Mouse (Mus musculus) embryonic facial prominence, embryonic 14.5 days (tissue): Measurements from ENCODE around the gene Ythdf1. TPM values are rescaled to one million over a fixed set of nuclear protein-coding genes. Genes with fewer than 3 reads are reported as not detected.

Experiments
- ATAC-seq: fragments of 200-750 bp; cut with Nextera tagmentation; 2 replicates; pipeline ENCODE4 v1.8.0; 2017; ENCODE audit warnings: low read depth, moderate number of reproducible peaks, moderate TSS enrichment
- DNase-seq: peaks from one replicate; pipeline ENCODE4 v3.0.0-alpha.2; 2015; ENCODE audit warnings: low spot score
- H3K27ac ChIP-seq: fragments of 300-500 bp; sonication (generic); replicated peaks from 2 replicates; pipeline ENCODE4 v1.5.1; 2014; ENCODE audit warnings: low read depth, mild to moderate bottlenecking, low read length, moderate library complexity
- H3K27me3 ChIP-seq: fragments of 300-500 bp; sonication (generic); replicated peaks from 2 replicates; pipeline ENCODE4 v1.6.1; 2014; ENCODE audit warnings: low read length; ENCODE audit not compliant: control insufficient read depth, insufficient read depth
- H3K36me3 ChIP-seq: fragments of 300-500 bp; sonication (generic); 2 replicates; pipeline ENCODE4 v1.6.1; 2014; ENCODE audit warnings: low read length, mixed read lengths; ENCODE audit not compliant: control insufficient read depth, insufficient read depth
- H3K4me1 ChIP-seq: fragments of 300-500 bp; sonication (generic); 2 replicates; pipeline ENCODE4 v1.6.1; 2014; ENCODE audit warnings: antibody characterized with exemption, low read length; ENCODE audit not compliant: control insufficient read depth, insufficient read depth
- H3K4me2 ChIP-seq: fragments of 300-500 bp; sonication (generic); 2 replicates; pipeline ENCODE4 v1.6.1; 2014; ENCODE audit warnings: low read depth, mild to moderate bottlenecking, low read length, moderate library complexity, mixed read lengths
- H3K4me3 ChIP-seq: fragments of 300-500 bp; sonication (generic); 2 replicates; pipeline ENCODE4 v1.5.1; 2014; ENCODE audit warnings: low read depth, mild to moderate bottlenecking, low read length
- H3K9ac ChIP-seq: fragments of 300-500 bp; sonication (generic); 2 replicates; pipeline ENCODE4 v1.6.1; 2014; ENCODE audit warnings: low read depth, mild to moderate bottlenecking, low read length, moderate library complexity, mixed read lengths
- H3K9me3 ChIP-seq: fragments of 300-500 bp; sonication (generic); 2 replicates; pipeline ENCODE4 v1.6.1; 2016; ENCODE audit warnings: low read length; ENCODE audit not compliant: control insufficient read depth
- WGBS: fragments of 180-500 bp; shearing (Covaris S2); extraction: QIAGEN DNeasy Blood & Tissue Kit; methylation state at CpG from one replicate; pipeline ENCODE4 v1.1.7; 2014; 5-methylcytosine and 5-hydroxymethylcytosine counted together
- polyA plus RNA-seq: library from polyadenylated mRNA; unstranded; fragments of >200 nt; fragmentation: Nextera tagmentation; extraction: Ambion mirVana; gene quantifications from 2 replicates; pipeline ENCODE4 v1.2.1, GENCODE M21; 2014

Ythdf1 gene
- polyA plus RNA-seq, 1 experiment from 2014 or later: 62.2 TPM

- Histone ChIP-seq H3K4me3 (no peak overlapping the region), H3K4me1 (peaks cover 14% of the 10 kb centered on the region), H3K4me2 (no peak overlapping the region), H3K9me3 (no peaks in the 10 kb centered on the region), H3K36me3 (no peaks in the 10 kb centered on the region), H3K27ac (no peak overlapping the region), H3K27me3 (peaks cover 36% of the 10 kb centered on the region), H3K9ac (no peak overlapping the region)
- ATAC-seq: no peak
- WGBS: 80% methylated on average over 6 of the region's 6 CpGs
- DNase-seq: no peak
Observed at GRCm38 (mm10) chr2:180897857-180898256, 22.9 kb downstream of the Ythdf1 start.

- no peak overlapping the region for H3K9ac ChIP-seq
- H3K27me3 ChIP-seq: peaks cover 45% of the 10 kb centered on the region
- peaks cover 16% of the 10 kb centered on the region for H3K4me1 ChIP-seq
- H3K4me2 ChIP-seq: no peak overlapping the region
- 80% methylated on average over 15 of the region's 15 CpGs for WGBS
- H3K4me3 ChIP-seq: no peak overlapping the region
- no peak for DNase-seq
- H3K9me3 ChIP-seq: no peaks in the 10 kb centered on the region
- no peaks in the 10 kb centered on the region for H3K36me3 ChIP-seq
- H3K27ac ChIP-seq: no peak overlapping the region
- ATAC-seq: no peak
Observed at GRCm38 (mm10) chr2:180896819-180897625, 23.7 kb downstream of the Ythdf1 start.

- ATAC-seq: no peak
- 75% methylated on average over 10 of the region's 11 CpGs for WGBS
- H3K27me3 ChIP-seq: peaks cover 55% of the 10 kb centered on the region
Observed at GRCm38 (mm10) chr2:180895837-180896525, 24.8 kb downstream of the Ythdf1 start.

GRCm38 (mm10) chr2:180895321-180895720 is 25.4 kb downstream of the Ythdf1 start:
- Histone ChIP-seq H3K27me3 (peaks cover 62% of the 10 kb centered on the region), H3K27ac (no peak overlapping the region), H3K36me3 (no peaks in the 10 kb centered on the region), H3K9me3 (no peaks in the 10 kb centered on the region), H3K4me2 (no peak overlapping the region), H3K9ac (no peak overlapping the region), H3K4me1 (peaks cover 16% of the 10 kb centered on the region), H3K4me3 (no peak overlapping the region)
- no peak for DNase-seq
- ATAC-seq: no peak
- 75% methylated on average over 3 of the region's 3 CpGs for WGBS

More at GRCm38 (mm10) chr2:180895837-180896525, 24.8 kb downstream of the Ythdf1 start:
- Histone ChIP-seq H3K27ac (no peak overlapping the region), H3K36me3 (no peaks in the 10 kb centered on the region), H3K4me2 (no peak overlapping the region), H3K9ac (no peak overlapping the region), H3K4me1 (peaks cover 16% of the 10 kb centered on the region), H3K4me3 (no peak overlapping the region), H3K9me3 (no peaks in the 10 kb centered on the region)
- no peak for DNase-seq

- WGBS: 1% methylated on average over 13 of the region's 13 CpGs
- H3K4me2 ChIP-seq: peak overlapping the region; percentile 90
- H3K4me3 ChIP-seq: peak overlapping the region; percentile 43
- H3K4me1 ChIP-seq: peaks cover 16% of the 10 kb centered on the region
- H3K27ac ChIP-seq: no peak overlapping the region
- DNase-seq: peak; percentile 81
- peaks cover 68% of the 10 kb centered on the region for H3K27me3 ChIP-seq
- no peaks in the 10 kb centered on the region for H3K36me3 ChIP-seq
- H3K9me3 ChIP-seq: no peaks in the 10 kb centered on the region
- no peak overlapping the region for H3K9ac ChIP-seq
- ATAC-seq: peak; percentile 45; the same call in 1 of the 2 replicates
Observed at GRCm38 (mm10) chr2:180894734-180895133, 26.0 kb downstream of the Ythdf1 start.

- Histone ChIP-seq H3K27me3 (peaks cover 74% of the 10 kb centered on the region), H3K9ac (peak overlapping the region; percentile 42; the same call in 1 of the 2 replicates), H3K9me3 (no peaks in the 10 kb centered on the region), H3K4me2 (peak overlapping the region; percentile 90), H3K36me3 (no peaks in the 10 kb centered on the region), H3K4me1 (peaks cover 16% of the 10 kb centered on the region), H3K4me3 (peak overlapping the region; percentile 43), H3K27ac (no peak overlapping the region)
- DNase-seq (peak; percentile 69), ATAC-seq (peak; percentile 24; the same call in 1 of the 2 replicates)
- under 1% methylated on average over 29 of the region's 57 CpGs for WGBS
Observed at GRCm38 (mm10) chr2:180894029-180894623, 26.6 kb downstream of the Ythdf1 start.

GRCm38 (mm10) chr2:180893537-180894028 is 27.2 kb downstream of the Ythdf1 start:
- 0% methylated on average over 18 of the region's 50 CpGs for WGBS
- Histone ChIP-seq H3K36me3 (no peaks in the 10 kb centered on the region), H3K27me3 (peaks cover 79% of the 10 kb centered on the region), H3K4me3 (peak overlapping the region; percentile 43), H3K27ac (no peak overlapping the region; the same call in 1 of the 2 replicates), H3K9ac (peak overlapping the region; percentile 42; the same call in 1 of the 2 replicates), H3K4me1 (peaks cover 16% of the 10 kb centered on the region), H3K9me3 (no peaks in the 10 kb centered on the region), H3K4me2 (peak overlapping the region; percentile 90)
- DNase-seq (no peak), ATAC-seq (0 out of 2 replicates have a peak, but pooled peaks have one; percentile 10)

GRCm38 (mm10) chr2:180892841-180893521 is 27.8 kb downstream of the Ythdf1 start:
- H3K9me3 ChIP-seq: no peaks in the 10 kb centered on the region
- H3K27me3 ChIP-seq: peaks cover 85% of the 10 kb centered on the region
- H3K4me3 ChIP-seq: peak overlapping the region; percentile 43
- peak overlapping the region; percentile 42; the same call in 1 of the 2 replicates for H3K9ac ChIP-seq
- no peak overlapping the region; the same call in 1 of the 2 replicates for H3K27ac ChIP-seq
- H3K4me1 ChIP-seq: peaks cover 16% of the 10 kb centered on the region
- ATAC-seq (peak; percentile 31; the same call in 1 of the 2 replicates), DNase-seq (no peak)
- H3K4me2 ChIP-seq: peak overlapping the region; percentile 90
- WGBS: 2% methylated on average over 11 of the region's 97 CpGs
- no peaks in the 10 kb centered on the region for H3K36me3 ChIP-seq
